Mouse (Mus musculus) neutrophil, adult 83 days (primary cell): ENCODE measurements around the gene Mixl1. TPM values are rescaled to one million over a fixed set of nuclear protein-coding genes. Genes with fewer than 3 reads are reported as not detected.

Experiments used
- total RNA-seq, 2 experiments: library from RNA; stranded (reverse); gene quantifications; one replicate each; pipeline ENCODE4 v1.2.4; 2023

The Mixl1 gene
- total RNA-seq = not detected

GRCm38 (mm10) chr1:180696626-180697352 is at the start of gene Mixl1:
Gene Mixl1, minus strand, starts transcription at chr1:180697034.

GRCm38 (mm10) chr1:180725704-180726179 is 28.9 kb upstream of the Mixl1 start, which contains the start of gene Acbd3:
Gene Acbd3, plus strand, starts transcription at chr1:180726043.

Other genes starting within 250 kb of the Mixl1 start
- gene Stum, start 213.5 kb downstream of the Mixl1 start, total RNA-seq = under 1 TPM; 0.07 to 0.11 TPM
- 10 to 100 TPM; 48.2 to 50.1 TPM for gene Parp1, start 128.1 kb downstream of the Mixl1 start, total RNA-seq
- 10 to 100 TPM; 14.1 to 15.1 TPM for gene Lin9, start 55.9 kb downstream of the Mixl1 start, total RNA-seq
- gene Acbd3, start 29.0 kb upstream of the Mixl1 start, total RNA-seq = 10 to 100 TPM; 27.3 to 32.0 TPM
- gene H3f3a, start 116.9 kb upstream of the Mixl1 start, total RNA-seq = 1,000 to 10,000 TPM; 1,597 to 1,610 TPM
- gene Sde2, start 154.1 kb upstream of the Mixl1 start, total RNA-seq = 10 to 100 TPM; 39.0 to 49.5 TPM
- not detected for gene Lefty2, start 196.1 kb upstream of the Mixl1 start, total RNA-seq
- gene Pycr2, start 207.3 kb upstream of the Mixl1 start, total RNA-seq = 10 to 100 TPM; 15.8 to 18.7 TPM
- 1 to 10 TPM in 1 of 2 experiments, not detected in 1; 1.3 TPM for gene Lefty1, start 238.0 kb upstream of the Mixl1 start, total RNA-seq
- 10 to 100 TPM; 67.6 to 79.7 TPM for gene Tmem63a, start 245.3 kb upstream of the Mixl1 start, total RNA-seq